Mouse (Mus musculus) c-Kit-positive CD71-negative TER-119-negative erythroid progenitor cells, embryonic 14.5 days (primary cell): ENCODE measurements around the gene Rps27rt.
"Not testable (repeated sequence)": the region's sequence is repeated elsewhere in the genome, so short reads cannot be mapped to it uniquely, and the experiment has no call there.

Experiments used
- DNase-seq: peaks from one replicate; pipeline ENCODE4 v3.0.0-alpha.2; 2013; ENCODE audit warnings: low read depth

Gene Rps27rt

DNA sequence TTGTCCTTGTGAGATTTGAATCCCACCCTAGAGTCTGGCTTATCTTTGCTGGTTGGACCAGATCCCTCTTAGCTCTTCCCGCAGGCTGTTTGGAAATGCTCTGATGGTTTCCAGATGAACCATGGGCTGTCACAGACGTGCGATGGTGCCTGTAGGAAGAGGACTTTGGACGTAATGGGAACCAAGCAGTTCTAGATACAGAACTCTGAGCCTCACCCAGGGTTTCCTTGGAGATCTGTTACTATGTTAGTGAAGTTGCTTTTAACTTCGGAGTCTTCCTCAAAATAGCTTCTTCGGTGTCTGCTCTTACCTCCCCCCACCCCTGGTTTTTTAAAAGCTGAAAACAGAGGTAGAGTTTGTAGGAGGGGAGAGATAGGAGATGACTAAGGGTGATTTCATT is 2.6 kb downstream of the Rps27rt start:
- no peak for DNase-seq

- no peak for DNase-seq
Measured at GRCm38 (mm10) chr9:114978281-114979111, 4.0 kb downstream of the Rps27rt start, which contains the start of gene Osbpl10. TSS of gene Osbpl10 (plus strand) at chr9:114978569.

DNA sequence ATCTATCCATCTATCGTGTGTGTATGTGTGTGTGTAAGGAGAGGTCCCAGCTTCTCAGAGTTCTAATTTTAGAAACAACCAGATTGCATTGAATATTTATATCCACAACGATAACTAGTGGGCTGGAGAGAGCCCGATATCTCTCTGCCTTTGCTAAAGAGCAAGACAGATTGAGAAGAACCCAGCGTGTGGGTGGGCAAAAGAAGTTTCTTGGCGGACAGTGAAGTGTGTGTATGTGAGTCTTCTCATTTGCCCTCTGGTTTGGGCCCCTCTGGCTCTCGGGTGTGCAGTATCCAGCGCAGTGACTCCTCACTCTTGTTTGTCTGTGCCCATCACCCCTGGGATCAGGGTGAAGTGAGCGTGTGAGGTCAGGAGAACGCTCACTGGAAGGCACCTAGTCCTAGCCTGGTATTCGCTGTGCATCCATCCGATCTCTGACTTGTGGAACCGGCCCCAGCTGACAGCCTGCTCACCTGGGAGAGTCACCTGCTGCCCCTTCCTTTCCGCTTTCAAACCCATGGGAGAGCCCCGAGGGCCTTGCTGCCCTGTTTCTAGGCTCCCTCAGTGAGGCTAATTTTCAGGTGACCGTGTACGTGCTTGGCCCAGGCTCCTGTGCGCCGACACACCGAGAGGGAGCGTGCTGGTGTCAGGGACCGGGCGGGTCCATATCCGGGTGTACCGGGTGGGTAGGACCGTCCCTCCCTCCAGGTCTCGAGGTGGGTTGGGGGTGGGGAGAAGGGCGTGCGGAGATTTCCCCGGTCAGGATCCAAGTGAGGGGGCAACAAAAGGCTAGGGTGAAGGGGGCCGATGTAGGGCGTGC is 4.9 kb downstream of the Rps27rt start:
- DNase-seq = no peak

- DNase-seq = not testable (repeated sequence)
Measured at GRCm38 (mm10) chr9:114966286-114966685, 16.3 kb downstream of the Rps27rt start.

DNA sequence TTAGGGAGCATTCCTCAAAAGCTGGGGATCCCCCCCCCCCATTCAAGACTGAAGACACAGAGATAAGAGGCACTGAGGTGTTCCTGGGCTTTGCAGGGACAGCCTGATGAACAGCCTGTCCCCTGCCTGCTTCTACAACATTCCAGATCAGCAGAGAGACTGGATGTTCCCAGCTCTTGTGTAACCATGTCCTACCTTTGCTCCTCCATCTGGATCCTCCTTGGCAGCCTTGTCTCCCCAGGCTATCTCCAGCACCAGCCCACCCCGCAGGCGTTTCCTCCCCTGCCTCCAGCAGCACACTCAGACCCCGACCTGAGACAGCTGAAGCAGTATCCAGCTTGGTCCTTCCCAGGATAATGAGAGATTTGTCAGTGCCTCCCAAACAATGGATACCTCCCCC is 18.4 kb downstream of the Rps27rt start:
- DNase-seq = no peak

GRCm38 (mm10) chr9:114960844-114961243 is 21.7 kb downstream of the Rps27rt start:
- DNase-seq = no peak

DNA sequence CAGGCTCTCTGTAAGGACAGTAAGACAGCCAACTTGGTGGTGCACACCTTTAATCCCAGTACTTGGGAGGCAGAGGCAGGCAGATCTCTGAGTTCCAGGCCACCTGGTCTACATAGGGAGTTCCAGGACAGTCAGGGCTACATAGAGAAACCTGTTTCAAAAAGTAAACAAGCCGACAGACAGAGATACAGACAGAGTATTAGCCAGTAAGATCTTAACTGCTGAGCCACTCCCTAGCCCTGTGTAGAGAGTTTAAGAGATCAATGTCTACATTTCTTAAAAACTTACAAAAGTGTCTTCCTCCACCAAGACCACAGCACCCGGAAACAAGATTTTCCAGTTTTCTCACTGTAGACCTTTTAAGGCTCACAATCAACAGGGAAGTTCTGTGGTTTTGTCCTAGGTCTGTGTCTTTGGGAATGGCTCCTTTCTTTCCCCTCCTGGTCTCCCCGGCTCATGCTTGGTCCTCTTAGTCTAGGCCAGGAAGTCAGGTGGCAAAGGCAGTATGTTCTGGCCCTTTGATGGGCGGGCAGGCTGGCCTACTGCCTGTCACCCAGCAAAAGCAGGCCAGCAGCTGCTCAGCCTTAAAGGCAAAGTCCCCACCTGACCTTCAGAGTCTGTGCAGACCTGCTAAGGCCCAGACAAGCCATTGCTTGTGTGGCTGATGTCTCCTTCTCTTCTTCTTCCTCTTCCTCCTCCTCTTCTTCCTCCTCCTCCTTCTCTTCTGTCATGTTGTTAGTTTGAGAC is 22.3 kb downstream of the Rps27rt start:
- DNase-seq = no peak

- DNase-seq = peak; percentile 30
Measured at GRCm38 (mm10) chr9:114956945-114957344, 25.6 kb downstream of the Rps27rt start.

GRCm38 (mm10) chr9:114955340-114955739 is 27.2 kb downstream of the Rps27rt start:
- DNase-seq = no peak

GRCm38 (mm10) chr9:114952866-114953265 is 29.7 kb downstream of the Rps27rt start:
- DNase-seq = no peak

DNA sequence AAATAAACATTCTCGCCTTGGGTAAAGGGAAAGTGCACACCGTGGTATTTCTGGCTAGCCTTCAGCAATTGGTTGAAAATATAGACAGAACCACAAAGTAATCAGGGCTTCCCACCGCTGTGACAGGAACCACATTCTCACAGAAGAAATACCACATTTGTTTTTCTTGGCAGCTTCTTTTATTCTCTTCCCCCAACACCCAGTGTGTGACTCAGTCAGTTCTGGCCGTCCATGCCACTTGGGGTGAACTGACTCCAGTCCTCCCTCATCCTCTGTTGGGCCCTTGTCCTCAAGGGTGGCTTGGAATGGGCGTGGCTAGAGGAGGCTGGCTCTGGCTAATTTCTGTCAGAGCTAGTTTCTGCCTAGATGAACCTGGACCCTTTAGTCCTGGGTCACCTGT is 34.1 kb downstream of the Rps27rt start:
- DNase-seq = no peak

- no peak for DNase-seq
Measured at GRCm38 (mm10) chr9:114945576-114945975, 37.0 kb downstream of the Rps27rt start.

DNA sequence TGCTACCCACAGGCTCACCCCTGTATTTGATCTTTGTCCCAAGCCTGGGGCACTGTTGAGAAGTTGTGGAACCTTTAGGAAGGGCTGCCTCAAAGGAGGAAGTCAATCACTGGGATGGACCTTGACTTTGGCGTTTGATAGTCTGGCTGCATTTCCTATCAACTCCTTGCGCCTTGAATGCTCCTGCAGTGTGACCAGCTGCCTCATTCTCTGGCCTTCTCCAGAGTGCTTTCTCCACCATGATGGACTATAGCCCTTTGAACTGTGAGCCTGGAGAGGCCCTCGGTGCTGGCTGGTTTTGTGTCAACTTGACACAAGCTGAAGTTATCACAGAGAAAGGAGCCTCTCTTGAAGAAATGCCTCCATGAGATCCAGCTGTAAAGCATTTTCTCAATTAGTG is 37.9 kb downstream of the Rps27rt start:
- no peak for DNase-seq

- no peak for DNase-seq
Measured at GRCm38 (mm10) chr9:114936687-114937086, 45.9 kb downstream of the Rps27rt start.

DNA sequence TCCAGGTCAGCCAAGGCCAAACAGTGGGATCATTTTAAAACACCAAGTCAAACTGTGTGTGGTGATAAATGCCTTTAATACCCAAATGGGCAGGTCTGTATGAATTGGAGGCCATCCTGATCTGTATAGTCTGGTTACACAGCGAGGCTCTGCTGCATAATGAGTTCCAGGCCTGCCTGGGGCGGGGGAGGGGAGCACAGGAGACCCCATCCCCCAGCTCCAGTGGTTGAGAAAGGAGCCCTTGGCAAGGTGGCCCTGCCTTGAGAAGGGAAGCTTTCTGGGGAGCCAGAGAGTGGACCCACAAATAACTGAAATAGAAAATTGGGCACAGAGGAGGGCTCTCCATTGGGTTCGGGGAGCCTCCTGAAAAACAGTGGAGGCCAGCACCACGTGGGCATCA is 47.2 kb downstream of the Rps27rt start:
- DNase-seq = no peak

DNA sequence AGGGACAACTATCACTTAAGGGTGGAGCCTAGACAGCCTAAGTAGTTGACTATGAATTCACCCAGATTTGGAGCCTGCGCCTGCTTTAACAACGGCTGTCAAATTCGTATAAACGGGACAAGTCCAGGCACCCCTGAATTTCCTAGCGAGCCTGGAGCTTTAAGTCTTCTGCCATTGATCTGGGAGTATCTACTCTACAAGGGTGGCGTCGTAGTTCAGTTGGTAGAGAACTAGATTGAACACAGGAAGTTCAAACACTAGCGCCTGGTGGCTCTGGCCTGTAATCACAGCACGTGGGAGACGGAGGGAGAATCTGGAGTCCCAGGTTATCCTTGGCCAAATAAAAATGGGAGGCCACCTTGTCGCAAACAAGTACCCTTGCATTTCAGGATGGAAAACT is 48.3 kb downstream of the Rps27rt start:
- no peak for DNase-seq

DNA sequence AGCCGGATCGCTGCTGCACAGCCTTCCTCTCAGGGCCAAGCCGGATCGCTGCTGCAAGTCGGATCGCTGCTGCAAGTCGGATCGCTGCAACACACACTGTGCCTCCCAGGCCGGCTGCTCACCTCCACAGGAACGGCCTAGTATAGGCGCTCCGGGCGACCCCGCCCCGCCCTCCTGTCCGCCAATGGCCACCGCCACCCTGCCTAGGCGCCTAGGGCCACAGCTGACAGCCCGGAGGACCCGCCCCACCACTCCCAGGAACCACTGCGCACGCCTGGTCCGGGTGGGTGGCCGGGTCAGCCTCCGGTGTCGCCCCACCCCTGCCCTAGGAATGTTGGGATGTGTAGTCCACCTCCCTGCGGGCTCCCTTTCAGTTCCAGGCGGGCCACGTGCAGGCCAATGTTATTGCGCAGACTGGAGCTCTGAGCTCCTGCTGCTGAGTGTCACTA is 48.8 kb downstream of the Rps27rt start, which contains the start of gene Gpd1l:
TSS of gene Gpd1l (minus strand) at position 265 of the 449 bp plus-strand sequence.
- DNase-seq = peak; percentile 79

DNA sequence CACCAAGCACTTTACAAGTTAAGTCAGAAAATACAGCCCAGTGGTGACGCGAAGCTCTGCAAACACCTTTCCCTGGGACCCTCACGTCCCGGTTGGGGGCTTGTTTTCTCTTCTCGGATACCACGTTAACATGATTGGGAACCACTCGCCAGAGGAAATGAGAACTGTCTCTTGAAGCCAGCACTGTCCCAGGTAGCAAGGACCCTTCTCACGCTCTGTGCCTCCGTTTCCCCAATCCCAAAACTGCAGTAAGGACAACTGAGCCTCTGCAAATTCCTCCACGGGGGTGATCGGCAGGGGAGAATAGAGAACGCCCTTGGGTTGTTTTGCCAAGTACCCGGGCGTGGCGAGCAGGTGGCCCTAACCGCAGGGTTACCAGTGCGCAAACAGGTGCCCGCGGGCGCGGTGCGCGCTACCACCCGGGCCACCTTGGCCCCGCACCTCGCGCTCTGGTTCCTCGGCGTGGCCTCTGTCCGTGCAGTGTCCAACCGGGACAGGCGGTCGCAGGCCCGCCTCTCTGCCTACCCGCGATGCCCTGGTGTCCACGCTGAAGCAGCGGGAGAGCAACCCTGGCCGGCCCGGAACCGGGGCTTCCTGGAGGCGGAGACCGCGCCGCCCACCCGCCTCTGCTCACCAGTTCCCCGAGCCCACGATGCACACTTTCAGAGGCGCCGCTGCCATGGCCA is 49.4 kb downstream of the Rps27rt start:
- DNase-seq = no peak

GRCm38 (mm10) chr9:114932607-114933006 is 49.9 kb downstream of the Rps27rt start:
- no peak for DNase-seq
